Mouse (Mus musculus) lung, postnatal 0 days (tissue): ENCODE results near the gene Agbl4. TPM values are rescaled to one million over a fixed set of nuclear protein-coding genes. Genes with fewer than 3 reads are reported as not detected.

Experiments used
- ATAC-seq: fragments of 200-750 bp; cut with Nextera tagmentation; 2 replicates; pipeline ENCODE4 v1.8.0; 2017; ENCODE audit warnings: moderate library complexity
- DNase-seq: peaks from one replicate; pipeline ENCODE4 v3.0.0-alpha.2; 2016; ENCODE audit warnings: low spot score
- H3K27ac ChIP-seq: fragments of 300-500 bp; sonication (generic); 2 replicates; pipeline ENCODE4 v1.5.1; 2014; ENCODE audit warnings: antibody characterized with exemption, mild to moderate bottlenecking, low read length, mixed read lengths
- H3K27me3 ChIP-seq: fragments of 300-500 bp; sonication (generic); replicated peaks from 2 replicates; pipeline ENCODE4 v1.6.1; 2014; ENCODE audit warnings: low read length, mixed read lengths; ENCODE audit not compliant: insufficient read depth
- H3K36me3 ChIP-seq: fragments of 300-500 bp; sonication (generic); 2 replicates; pipeline ENCODE4 v1.6.1; 2014; ENCODE audit warnings: low read length, mixed read lengths; ENCODE audit not compliant: insufficient read depth
- H3K4me1 ChIP-seq: fragments of 300-500 bp; sonication (generic); 2 replicates; pipeline ENCODE4 v1.6.1; 2014; ENCODE audit warnings: antibody characterized with exemption, low read depth, low read length, mixed read lengths; ENCODE audit not compliant: insufficient read depth
- H3K4me2 ChIP-seq: fragments of 300-500 bp; sonication (generic); replicated peaks from 2 replicates; pipeline ENCODE4 v1.6.1; 2014; ENCODE audit warnings: low read depth, mild to moderate bottlenecking, low read length, moderate library complexity, mixed read lengths
- H3K4me3 ChIP-seq: fragments of 300-500 bp; sonication (generic); 2 replicates; pipeline ENCODE4 v1.5.1; 2014; ENCODE audit warnings: low read depth, low read length
- H3K9ac ChIP-seq: fragments of 300-500 bp; sonication (generic); replicated peaks from 2 replicates; pipeline ENCODE4 v1.6.1; 2014; ENCODE audit warnings: low read depth, mild to moderate bottlenecking
- H3K9me3 ChIP-seq: fragments of 300-500 bp; sonication (generic); 2 replicates; pipeline ENCODE4 v1.6.1; 2016; ENCODE audit warnings: low read length, mixed read lengths
- CTCF ChIP-seq: IDR thresholded peaks from 2 replicates; pipeline ENCODE4 v1.5.1; 2016; ENCODE audit warnings: antibody characterized with exemption, mild to moderate bottlenecking
- EP300 ChIP-seq: IDR thresholded peaks from 2 replicates; pipeline ENCODE4 v1.6.1; 2016; ENCODE audit warnings: antibody characterized with exemption, mild to moderate bottlenecking, control low read depth
- WGBS: fragments of 180-500 bp; shearing (Covaris S2); extraction: QIAGEN DNeasy Blood & Tissue Kit; methylation state at CpG from one replicate; pipeline ENCODE4 v1.1.7; 2014; 5-methylcytosine and 5-hydroxymethylcytosine counted together
- polyA plus RNA-seq: library from polyadenylated mRNA; unstranded; fragments of >200 nt; fragmentation: Nextera tagmentation; extraction: Ambion mirVana; gene quantifications from 2 replicates; pipeline ENCODE4 v1.2.1, GENCODE M21; 2015

Agbl4 gene
- polyA plus RNA-seq, 1 experiment from 2014 or later = 0.50 TPM

- Histone ChIP-seq H3K4me1 (no peaks in the 10 kb centered on the region), H3K9ac (no peak overlapping the region), H3K36me3 (no peaks in the 10 kb centered on the region), H3K9me3 (no peaks in the 10 kb centered on the region), H3K27ac (no peak overlapping the region), H3K4me2 (no peak overlapping the region), H3K27me3 (no peaks in the 10 kb centered on the region), H3K4me3 (no peak overlapping the region)
- no peak for TF ChIP-seq CTCF
- no peak for TF ChIP-seq EP300
- ATAC-seq (no peak), DNase-seq (no peak)
Observed at GRCm38 (mm10) chr4:111377159-111377558, 979.7 kb downstream of the Agbl4 start.

- ATAC-seq = no peak
- Histone ChIP-seq H3K4me2 (no peak overlapping the region), H3K9me3 (no peaks in the 10 kb centered on the region), H3K27ac (no peak overlapping the region), H3K9ac (no peak overlapping the region), H3K4me1 (no peaks in the 10 kb centered on the region), H3K27me3 (no peaks in the 10 kb centered on the region), H3K4me3 (no peak overlapping the region), H3K36me3 (no peaks in the 10 kb centered on the region)
- WGBS = 87% methylated on average over 3 of the region's 3 CpGs
- TF ChIP-seq EP300 (no peak), CTCF (no peak)
- no peak for DNase-seq
Observed at GRCm38 (mm10) chr4:111378071-111378470, 980.6 kb downstream of the Agbl4 start.

GRCm38 (mm10) chr4:111383101-111383500 is 985.6 kb downstream of the Agbl4 start:
- Histone ChIP-seq H3K36me3 (no peaks in the 10 kb centered on the region), H3K27ac (no peak overlapping the region), H3K4me3 (no peak overlapping the region), H3K9me3 (no peaks in the 10 kb centered on the region), H3K4me2 (no peak overlapping the region), H3K9ac (no peak overlapping the region), H3K27me3 (no peaks in the 10 kb centered on the region), H3K4me1 (no peaks in the 10 kb centered on the region)
- ATAC-seq (no peak), DNase-seq (no peak)
- 77% methylated on average over 2 of the region's 2 CpGs for WGBS
- no peak for TF ChIP-seq CTCF
- TF ChIP-seq EP300 = no peak

GRCm38 (mm10) chr4:111390736-111391135 is 993.3 kb downstream of the Agbl4 start:
- no peak for TF ChIP-seq CTCF
- Histone ChIP-seq H3K9me3 (no peaks in the 10 kb centered on the region), H3K4me1 (no peaks in the 10 kb centered on the region), H3K27me3 (no peaks in the 10 kb centered on the region), H3K27ac (no peak overlapping the region), H3K4me3 (no peak overlapping the region), H3K4me2 (no peak overlapping the region), H3K36me3 (no peaks in the 10 kb centered on the region), H3K9ac (no peak overlapping the region)
- no peak for DNase-seq
- no peak for ATAC-seq

GRCm38 (mm10) chr4:111399784-111400183 is 1002.3 kb downstream of the Agbl4 start:
- Histone ChIP-seq H3K4me1 (no peaks in the 10 kb centered on the region), H3K27me3 (no peaks in the 10 kb centered on the region), H3K9me3 (no peaks in the 10 kb centered on the region), H3K36me3 (no peaks in the 10 kb centered on the region), H3K4me3 (no peak overlapping the region), H3K27ac (no peak overlapping the region), H3K4me2 (no peak overlapping the region), H3K9ac (no peak overlapping the region)
- ATAC-seq (no peak), DNase-seq (no peak)
- no peak for TF ChIP-seq EP300
- no peak for TF ChIP-seq CTCF

- TF ChIP-seq CTCF (no peak), EP300 (no peak)
- DNase-seq (no peak), ATAC-seq (no peak)
- Histone ChIP-seq H3K4me3 (no peak overlapping the region), H3K27me3 (no peaks in the 10 kb centered on the region), H3K9ac (no peak overlapping the region), H3K27ac (no peak overlapping the region), H3K4me1 (no peaks in the 10 kb centered on the region), H3K4me2 (no peak overlapping the region), H3K9me3 (no peaks in the 10 kb centered on the region), H3K36me3 (no peaks in the 10 kb centered on the region)
- WGBS = 28% methylated on average over 2 of the region's 2 CpGs
Observed at GRCm38 (mm10) chr4:111400676-111401075, 1003.2 kb downstream of the Agbl4 start.

GRCm38 (mm10) chr4:111403243-111403642 is 1005.8 kb downstream of the Agbl4 start:
- Histone ChIP-seq H3K4me1 (no peaks in the 10 kb centered on the region), H3K4me3 (no peak overlapping the region), H3K4me2 (no peak overlapping the region), H3K36me3 (no peaks in the 10 kb centered on the region), H3K27me3 (no peaks in the 10 kb centered on the region), H3K27ac (no peak overlapping the region), H3K9me3 (no peaks in the 10 kb centered on the region), H3K9ac (no peak overlapping the region)
- no peak for TF ChIP-seq CTCF
- TF ChIP-seq EP300 = no peak
- 42% methylated on average over 1 of the region's 1 CpGs for WGBS
- ATAC-seq (no peak), DNase-seq (no peak)
